Mouse (Mus musculus) adrenal gland, postnatal 10 days (tissue): Measurements from ENCODE around the gene Frmpd1. TPM values are rescaled to one million over a fixed set of nuclear protein-coding genes. Genes with fewer than 3 reads are reported as not detected.
A peak's percentile ranks its signal among the peaks of the same experiment; 100 is the strongest.

Experiments
- DNase-seq: peaks from one replicate; pipeline ENCODE4 v3.0.0; 2021; ENCODE audit warnings: mixed read lengths
- total RNA-seq, 2 experiments: library from RNA; stranded (reverse); gene quantifications; 2 replicates each; pipeline ENCODE4 v1.2.3; 2021

Frmpd1 gene
- total RNA-seq, 2 experiments from 2014 or later = 6.3 to 7.3 TPM

DNA sequence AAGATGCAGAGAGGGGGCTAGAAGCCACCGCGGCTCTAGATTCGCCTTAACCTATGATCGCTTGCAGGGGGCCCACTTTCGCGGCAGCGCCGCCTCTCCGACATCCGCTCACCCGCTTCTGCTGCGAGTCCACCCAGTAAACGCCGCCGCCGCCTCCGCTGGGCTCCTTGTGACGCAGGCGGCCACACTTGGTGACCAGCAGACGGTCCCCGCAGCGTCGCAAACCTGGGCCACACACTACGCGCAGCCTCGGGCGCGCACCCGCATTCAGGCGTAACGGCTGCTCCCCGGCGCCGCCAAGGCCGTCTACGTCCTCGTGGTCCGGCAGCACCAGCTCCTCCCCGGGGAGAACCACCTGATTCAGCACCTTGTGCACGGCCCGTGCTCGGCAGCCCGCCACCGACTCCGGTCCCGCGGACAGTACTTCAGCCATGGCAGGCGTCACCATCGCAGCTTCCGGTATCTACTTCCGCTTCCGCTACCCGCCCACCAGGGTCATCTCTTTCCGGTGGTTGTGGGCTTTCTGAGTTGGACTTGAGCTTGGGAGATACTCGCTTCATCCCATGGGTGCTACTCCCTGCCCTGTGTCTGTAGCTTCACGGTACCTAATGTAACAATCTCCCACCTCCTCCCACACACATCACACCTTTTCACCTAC lies 135.6 kb downstream of the Frmpd1 start:
- peak; percentile 91 for DNase-seq

- peak; percentile 50 for DNase-seq
These were observed 146.5 kb downstream of the Frmpd1 start for GRCm38 (mm10) chr4:45331139-45331538.

GRCm38 (mm10) chr4:45332466-45332865 lies 147.8 kb downstream of the Frmpd1 start:
- DNase-seq = no peak

Other genes with a start within 250 kb of the Frmpd1 start
- gene Grhpr, start 203.5 kb upstream of the Frmpd1 start, total RNA-seq = 100 to 1,000 TPM; 145 to 194 TPM
- 10 to 100 TPM; 11.5 to 17.6 TPM for gene Zbtb5, start 172.5 kb upstream of the Frmpd1 start, total RNA-seq
- 10 to 100 TPM; 14.6 to 16.1 TPM for gene Polr1e, start 166.3 kb upstream of the Frmpd1 start, total RNA-seq
- 1 to 10 TPM; 8.9 to 9.6 TPM for gene Fbxo10, start 100.3 kb upstream of the Frmpd1 start, total RNA-seq
- gene Tomm5, start 76.8 kb upstream of the Frmpd1 start, total RNA-seq = 100 to 1,000 TPM; 137 to 158 TPM
- gene Trmt10b, start 112.3 kb downstream of the Frmpd1 start, total RNA-seq = 10 to 100 TPM in 1 of 2 experiments, 1 to 10 TPM in 1; 8.4 to 12.0 TPM
- gene Dcaf10, start 157.2 kb downstream of the Frmpd1 start, total RNA-seq = 10 to 100 TPM; 25.4 to 28.4 TPM
- 10 to 100 TPM; 22.8 to 24.5 TPM for gene Exosc3, start 157.9 kb downstream of the Frmpd1 start, total RNA-seq
- 100 to 1,000 TPM; 360 to 448 TPM for gene Slc25a51, start 223.9 kb downstream of the Frmpd1 start, total RNA-seq